Mouse (Mus musculus) erythroblast, adult 5-6 weeks (primary cell): ENCODE data around the gene Grpel1. TPM values are rescaled to one million over a fixed set of nuclear protein-coding genes. Genes with fewer than 3 reads are reported as not detected.

Experiments used
- ATAC-seq: replicated peaks from 2 replicates; pipeline ENCODE4 v1.8.0; 2016; ENCODE audit warnings: moderate number of reproducible peaks, mild to moderate bottlenecking, moderate TSS enrichment, inconsistent platforms; ENCODE audit not compliant: poor library complexity, low FRiP score, severe bottlenecking
- total RNA-seq, 2 experiments: library from RNA; stranded (forward) in 1 of 2; stranded (reverse) in 1 of 2; fragments of 150-400 nt in 1 of 2; fragments of 200-764, 138-1000 nt in 1 of 2; gene quantifications; 2 replicates each; pipeline versions ENCODE4 v1.2.3 to v1.2.4; 2015 to 2017; ENCODE audit warnings: low replicate concordance in 2 of 2

Grpel1 gene
- total RNA-seq (2015; ENCODE audit: low replicate concordance), result 8.2 and 8.5 TPM in 2 replicates
- total RNA-seq (2017; ENCODE audit: low replicate concordance), result 10.6 and 12.4 TPM in 2 replicates

GRCm38 (mm10) chr5:36464709-36465661, at the start of gene Grpel1:
Grpel1 (plus strand) TSS chr5:36464998.
- ATAC-seq, result peak; percentile 94

DNA sequence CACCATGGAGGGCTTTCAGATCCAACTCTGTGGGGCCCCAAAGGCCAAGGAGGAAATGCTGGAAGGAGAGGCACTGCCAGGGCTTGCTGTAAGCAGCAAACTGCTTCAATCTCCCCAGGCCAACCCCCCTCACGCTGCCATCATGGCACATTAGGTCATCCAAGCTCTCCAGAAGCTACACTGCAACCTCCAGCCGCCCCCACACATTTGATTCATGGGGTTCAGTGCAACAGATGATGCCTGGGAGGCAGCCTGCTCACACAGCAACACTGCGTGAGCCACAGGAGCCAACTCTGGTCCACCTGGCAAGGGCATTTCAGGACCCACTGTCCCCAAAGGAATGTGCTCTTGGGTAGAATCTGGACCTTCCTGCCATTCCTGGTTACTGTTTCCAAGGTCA, 44.9 kb upstream of the Grpel1 start:
- ATAC-seq, result no peak

DNA sequence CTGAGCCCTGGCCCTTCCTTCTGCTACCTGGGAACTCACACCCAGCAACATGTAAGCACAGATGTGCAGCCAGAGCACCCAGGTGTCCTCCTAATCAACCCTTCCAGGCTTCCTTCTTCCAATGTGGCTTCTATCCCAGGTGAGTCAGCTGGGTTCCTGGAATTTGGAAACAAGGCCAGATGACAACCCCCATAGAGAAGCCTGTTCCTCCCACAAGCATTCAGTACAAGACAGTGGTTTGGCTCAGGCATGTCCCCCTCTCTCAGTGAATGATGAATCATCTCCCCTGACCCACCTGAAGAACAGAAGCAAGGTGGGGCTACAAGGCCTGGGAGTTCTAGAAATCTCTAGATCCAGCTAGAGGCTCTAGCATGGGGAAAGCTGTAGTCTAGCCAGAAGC, 42.1 kb upstream of the Grpel1 start:
- ATAC-seq, result no peak

DNA sequence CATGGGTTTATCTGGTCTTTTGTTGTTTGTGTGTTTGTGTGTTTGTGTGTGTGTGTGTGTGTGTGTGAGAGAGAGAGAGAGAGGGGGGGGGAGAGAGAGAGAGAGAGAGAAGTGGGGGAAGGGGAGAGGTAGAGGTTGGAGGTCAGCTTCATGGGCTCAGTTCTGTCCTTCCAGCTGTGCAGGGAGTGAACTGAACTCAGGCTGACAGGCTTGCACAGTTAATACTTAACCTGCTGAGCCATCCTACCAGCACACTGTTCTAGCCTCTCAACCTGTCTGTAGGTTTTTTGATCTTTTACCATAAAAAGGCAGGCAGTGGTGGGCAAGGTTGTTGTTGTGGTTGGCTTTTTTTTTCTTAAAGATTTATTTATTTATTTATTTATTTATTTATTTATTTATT, 40.1 kb upstream of the Grpel1 start:
- no peak for ATAC-seq

DNA sequence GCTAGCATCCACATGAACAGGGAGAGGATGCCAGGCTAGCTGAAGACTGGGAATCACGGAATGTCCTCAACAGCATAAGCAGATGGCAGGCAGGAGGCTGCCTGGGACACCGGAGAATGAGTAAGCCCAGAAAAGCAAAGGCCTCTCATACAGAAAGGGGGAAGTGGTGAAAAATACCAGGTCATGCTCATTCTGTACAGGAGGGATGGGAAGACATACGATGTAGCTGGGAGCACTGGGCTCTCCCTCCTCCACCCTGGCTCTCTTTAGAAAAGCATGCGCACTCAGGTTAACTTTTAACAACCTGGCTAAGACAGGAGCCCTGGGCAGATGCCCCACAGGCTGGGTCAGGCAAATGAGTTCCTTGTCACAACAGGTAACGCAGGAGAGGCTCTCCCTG, 38.4 kb upstream of the Grpel1 start:
- no peak for ATAC-seq

- no peak for ATAC-seq
These were observed 37.0 kb upstream of the Grpel1 start for GRCm38 (mm10) chr5:36427831-36428230.

- no peak for ATAC-seq
These were observed 35.2 kb upstream of the Grpel1 start for GRCm38 (mm10) chr5:36429551-36429950.

GRCm38 (mm10) chr5:36431711-36432110, 33.1 kb upstream of the Grpel1 start:
- ATAC-seq, result no peak

GRCm38 (mm10) chr5:36434398-36434967, 30.3 kb upstream of the Grpel1 start:
- no peak for ATAC-seq

DNA sequence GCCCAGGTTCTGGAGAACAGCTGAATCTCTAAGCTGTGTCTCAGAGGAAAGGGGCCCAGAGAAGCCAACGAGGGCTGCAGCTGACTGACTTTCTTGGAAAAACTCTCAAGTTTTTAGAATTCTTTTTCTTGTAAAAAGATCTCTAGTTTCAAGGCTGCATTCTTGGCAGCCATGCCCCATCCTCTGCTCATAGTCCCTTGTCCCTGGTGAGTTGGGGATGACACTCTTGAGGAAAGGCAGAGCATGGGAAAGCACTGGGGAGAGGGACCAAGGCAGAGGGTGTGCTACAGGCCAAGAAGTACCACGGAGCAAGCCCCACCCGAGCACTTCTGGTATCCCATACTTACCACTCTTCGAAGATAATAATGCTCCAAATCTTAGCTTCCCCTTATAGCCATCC, 27.9 kb upstream of the Grpel1 start:
- ATAC-seq, result no peak

DNA sequence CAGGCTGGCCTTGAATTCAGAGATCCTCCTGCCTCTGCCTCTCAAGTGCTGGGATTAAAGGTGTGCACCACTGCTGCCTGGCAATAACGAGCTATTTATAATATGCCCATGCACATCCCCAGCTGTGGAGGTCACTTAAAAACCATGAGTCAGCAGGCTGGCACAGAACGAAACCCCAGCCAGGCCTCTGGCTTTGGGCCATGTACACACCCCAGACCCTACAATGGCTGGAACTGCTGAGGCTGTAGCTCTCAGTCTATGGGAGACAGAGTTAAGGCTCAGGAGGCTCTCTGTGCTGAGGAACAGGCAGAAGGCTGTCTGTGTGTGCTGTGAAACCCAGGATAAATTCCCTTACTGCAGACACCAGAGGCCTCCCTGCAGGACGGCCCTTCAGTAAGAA, 24.1 kb upstream of the Grpel1 start:
- ATAC-seq, result no peak

- no peak for ATAC-seq
These were observed 20.2 kb upstream of the Grpel1 start for GRCm38 (mm10) chr5:36444611-36445010.

GRCm38 (mm10) chr5:36445028-36445427, 19.8 kb upstream of the Grpel1 start:
- ATAC-seq, result no peak

DNA sequence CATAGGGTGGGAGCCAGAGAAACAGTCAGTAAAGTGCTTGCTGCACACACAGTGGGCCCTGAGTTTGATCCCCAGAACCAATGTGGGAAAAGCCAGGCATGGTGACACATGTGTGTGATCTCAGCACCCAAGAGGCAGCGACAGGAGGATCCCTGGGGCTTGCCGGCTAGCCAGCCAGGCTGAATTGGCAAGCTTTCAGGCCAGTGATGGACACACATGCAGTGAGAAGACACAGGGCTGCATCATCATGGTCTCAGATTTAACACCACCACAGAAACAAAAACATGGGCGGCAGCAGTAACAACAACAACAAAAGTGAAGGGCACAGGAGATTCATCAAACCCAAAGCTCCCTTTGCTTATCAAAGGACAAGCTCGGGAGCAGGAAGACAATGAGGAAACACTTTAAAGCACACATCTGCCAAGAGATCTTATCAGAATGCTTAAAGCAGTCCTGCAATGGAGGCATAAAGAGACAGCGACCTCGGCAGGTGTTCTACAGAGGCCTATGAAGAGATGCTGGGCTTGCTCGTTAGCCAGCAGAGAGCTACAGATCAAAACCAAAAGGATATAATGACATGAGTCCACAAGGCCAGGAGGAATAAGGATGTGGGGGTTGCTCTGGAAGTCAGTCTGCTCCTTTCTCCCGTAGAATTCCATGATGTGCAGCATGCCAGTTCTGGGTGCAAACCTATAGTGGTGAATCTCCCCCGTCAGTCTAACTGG, 18.5 kb upstream of the Grpel1 start:
- no peak for ATAC-seq

- ATAC-seq, result no peak
These were observed 16.9 kb upstream of the Grpel1 start for GRCm38 (mm10) chr5:36447872-36448271.

DNA sequence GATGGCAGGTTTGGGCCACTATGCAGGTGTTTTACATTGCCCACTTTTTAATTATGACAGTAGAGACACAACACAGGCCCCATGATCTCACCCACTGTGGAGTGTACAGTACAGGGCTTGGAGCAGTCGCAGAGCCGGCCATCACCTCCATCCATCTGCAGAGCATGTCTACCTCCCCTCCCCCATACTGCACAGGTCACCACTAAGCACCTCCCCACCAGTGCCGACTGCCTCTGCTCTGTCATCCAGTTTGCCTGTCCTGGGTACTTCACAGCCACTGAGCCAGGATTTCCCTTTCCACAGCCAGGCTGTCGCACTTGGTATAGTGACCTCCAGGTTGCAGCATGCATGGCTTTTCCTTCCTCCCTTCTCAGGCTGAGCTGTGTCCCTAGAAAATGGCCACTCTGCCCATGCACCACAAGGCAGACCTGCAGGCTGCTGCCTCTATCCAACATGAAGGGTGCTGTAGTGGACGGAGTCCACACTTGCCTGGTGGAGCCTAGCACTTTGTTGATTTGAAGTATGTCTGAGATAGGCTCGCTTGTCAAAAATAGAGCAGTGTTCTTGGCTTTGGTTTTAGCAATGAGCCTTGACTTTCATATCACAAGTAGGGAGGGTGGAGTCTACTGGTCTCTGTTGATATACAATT, 15.0 kb upstream of the Grpel1 start:
- ATAC-seq, result no peak

DNA sequence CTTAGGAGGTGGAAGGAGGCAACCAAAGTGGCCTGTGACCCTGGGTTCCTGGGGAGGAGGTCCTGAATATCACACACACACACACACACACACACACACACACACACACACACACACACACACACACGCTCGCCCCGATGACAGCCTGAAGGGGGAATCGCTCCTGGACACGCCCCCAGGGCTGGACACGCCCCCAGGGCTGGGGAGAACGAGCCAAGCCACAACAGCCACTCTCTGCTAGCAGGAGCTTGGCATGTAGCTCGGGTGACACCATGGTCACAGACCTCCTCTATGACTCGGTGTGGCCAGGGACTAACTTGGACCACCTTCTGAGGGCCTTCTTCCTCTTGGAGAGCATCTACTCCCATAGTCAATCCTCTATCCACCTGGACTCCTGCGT, 13.7 kb upstream of the Grpel1 start:
- ATAC-seq, result 0 out of 2 replicates have a peak, but pooled peaks have one; percentile 29

DNA sequence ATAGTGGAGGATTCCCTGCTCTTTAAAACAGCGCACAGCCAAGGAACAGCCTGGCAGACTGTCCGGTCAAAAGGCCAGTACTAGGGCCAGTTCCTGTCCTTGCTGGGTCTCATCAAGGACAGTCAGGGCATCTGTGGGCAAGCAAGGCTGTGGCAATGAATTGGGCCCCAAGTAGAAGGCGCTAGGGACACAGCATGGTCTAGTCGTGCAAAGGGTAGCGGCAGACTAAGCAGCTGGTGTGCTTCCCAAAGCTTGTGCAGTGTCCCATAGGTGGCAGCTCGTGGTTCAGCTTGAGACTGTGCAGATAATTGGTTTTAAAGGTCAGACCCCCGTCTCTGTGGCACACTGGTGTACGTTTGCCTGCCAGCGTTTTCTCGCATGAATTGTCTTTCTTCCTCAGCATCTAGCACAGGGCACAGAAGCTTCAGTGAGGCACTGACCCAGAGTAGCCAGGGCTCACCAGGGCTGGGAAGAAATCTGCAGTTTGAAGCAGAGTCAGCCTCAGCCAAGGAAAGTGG, 12.9 kb upstream of the Grpel1 start:
- ATAC-seq, result no peak

DNA sequence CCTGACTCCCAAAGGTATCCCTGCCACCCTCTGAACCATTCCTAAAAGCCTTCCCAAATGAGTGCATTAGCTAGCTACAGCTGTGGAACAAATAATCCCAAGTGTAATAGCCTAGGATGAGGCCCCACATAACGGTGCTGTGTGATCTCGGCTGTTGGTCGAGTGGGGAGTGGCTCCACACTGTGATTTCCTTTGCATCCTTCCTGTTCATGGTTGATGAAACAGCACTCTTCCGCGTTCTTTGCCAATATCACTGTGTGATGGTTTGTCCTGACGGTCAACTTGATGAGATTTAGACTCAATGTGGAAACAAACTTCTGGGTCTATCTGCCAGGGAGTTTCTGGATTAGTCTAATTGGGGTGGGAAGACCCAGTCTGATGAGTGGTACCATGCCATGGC, 12.0 kb upstream of the Grpel1 start:
- ATAC-seq, result no peak

DNA sequence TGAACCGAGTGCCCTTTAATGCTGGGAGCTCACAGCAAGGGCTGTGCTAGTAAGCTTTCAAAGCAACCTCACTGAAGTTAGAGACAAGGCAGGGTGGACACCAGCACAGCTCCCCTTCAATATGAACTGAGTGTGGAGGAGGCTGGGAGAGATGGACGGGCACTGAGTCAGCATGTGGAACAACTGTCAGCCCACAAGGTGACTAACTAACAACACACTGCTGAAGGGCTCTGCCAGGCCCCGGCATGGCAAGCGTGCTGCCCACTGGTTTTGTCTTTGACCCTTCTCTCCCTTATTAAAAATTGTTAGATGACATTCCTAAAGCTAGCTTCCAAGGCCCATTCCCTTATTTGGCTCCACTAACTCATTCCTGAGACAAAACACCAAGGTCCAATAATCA, 7.1 kb upstream of the Grpel1 start:
- ATAC-seq, result no peak
